Comparison of ENCODE assay signal across 25 mouse cellular contexts in the genomic region with DNA sequence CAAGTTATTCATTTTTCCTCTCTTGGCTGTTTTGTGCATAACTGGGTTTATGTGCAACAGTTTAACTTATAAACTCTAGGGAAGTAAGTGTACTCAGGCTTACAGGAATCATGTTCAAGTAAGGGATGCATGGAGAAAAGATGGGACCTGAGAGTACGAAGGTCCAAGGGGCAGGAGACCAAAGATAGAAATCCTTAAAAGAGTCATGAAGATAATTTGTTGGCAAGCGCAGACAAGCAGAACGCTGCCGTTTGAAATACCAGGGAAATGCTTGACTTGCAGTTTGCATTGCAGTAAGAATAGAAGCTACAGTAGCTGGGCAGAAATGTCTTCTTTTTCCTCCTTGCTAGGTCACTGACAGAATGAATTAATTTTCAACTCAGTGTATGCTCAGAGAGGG.
"Had no signal": no experiment of that assay in that cellular context is flagged by ENCODE, and none has a peak within 500 bp of the region (broad histone marks: within the 10 kb centered on the region; RNA-seq: fewer than 3 reads in every experiment).

No protein-coding gene starts in this region.

- H3K27me3 ChIP-seq: heart, embryonic 12.5 days; hindbrain, embryonic 12.5 days; intestine, embryonic 15.5 days; limb, embryonic 12.5 days; liver, embryonic 13.5 days; liver, embryonic 15.5 days had no signal

- H3K4me3 ChIP-seq: gastrocnemius, adult 2 months; heart, embryonic 10.5 days; heart, embryonic 12.5 days; hindbrain, embryonic 10.5 days; hindbrain, embryonic 12.5 days; intestine, embryonic 15.5 days; layer of hippocampus, adult 2 months; left cerebral cortex, adult 2 months; limb, embryonic 10.5 days; limb, embryonic 12.5 days; liver, embryonic 13.5 days; liver, embryonic 15.5 days had no signal

- ATAC-seq: forebrain, embryonic 16.5 days; hindbrain, embryonic 16.5 days; inflammation-experienced regulatory T-cells, adult 6 months; intestine, embryonic 15.5 days; intestine, postnatal 0 days; liver, postnatal 0 days had no signal

- H3K27ac ChIP-seq: gastrocnemius, adult 2 months; heart, embryonic 10.5 days; hindbrain, embryonic 10.5 days; hindbrain, embryonic 12.5 days; hindbrain, embryonic 14.5 days; intestine, embryonic 15.5 days; layer of hippocampus, adult 2 months; left cerebral cortex, adult 2 months; limb, embryonic 10.5 days; limb, embryonic 12.5 days; liver, embryonic 13.5 days; liver, embryonic 15.5 days had no signal

- H3K4me2 ChIP-seq: heart, embryonic 12.5 days; hindbrain, embryonic 12.5 days; hindbrain, embryonic 14.5 days; intestine, embryonic 15.5 days; limb, embryonic 12.5 days; liver, embryonic 11.5 days; liver, embryonic 13.5 days; liver, embryonic 15.5 days had no signal

- H3K4me1 ChIP-seq: heart, embryonic 10.5 days; heart, embryonic 12.5 days; hindbrain, embryonic 10.5 days; hindbrain, embryonic 12.5 days; intestine, embryonic 15.5 days; limb, embryonic 10.5 days; limb, embryonic 12.5 days; liver, embryonic 13.5 days; liver, embryonic 15.5 days had no signal

- DNase-seq: gastrocnemius, adult 2 months; gastrocnemius, postnatal 10 days; gastrocnemius, postnatal 25 days; heart, adult 18-20 months; heart, postnatal 10 days; heart, postnatal 4 days; liver; liver, embryonic 13.5 days; liver, postnatal 0 days had no signal

- H3K9ac ChIP-seq: heart, embryonic 12.5 days; hindbrain, embryonic 12.5 days; hindbrain, embryonic 14.5 days; intestine, embryonic 15.5 days; limb, embryonic 12.5 days; liver, embryonic 13.5 days; liver, embryonic 15.5 days; liver, postnatal 0 days had no signal

- H3K9me3 ChIP-seq: heart, embryonic 10.5 days; heart, embryonic 12.5 days; hindbrain, embryonic 10.5 days; hindbrain, embryonic 12.5 days; intestine, embryonic 15.5 days; limb, embryonic 10.5 days; limb, embryonic 12.5 days; liver, embryonic 15.5 days had no signal

- H3K36me3 ChIP-seq: heart, embryonic 10.5 days; heart, embryonic 12.5 days; hindbrain, embryonic 10.5 days; hindbrain, embryonic 12.5 days; intestine, embryonic 15.5 days; limb, embryonic 10.5 days; limb, embryonic 12.5 days; liver, embryonic 13.5 days; liver, embryonic 15.5 days had no signal
